In the genomic region with DNA sequence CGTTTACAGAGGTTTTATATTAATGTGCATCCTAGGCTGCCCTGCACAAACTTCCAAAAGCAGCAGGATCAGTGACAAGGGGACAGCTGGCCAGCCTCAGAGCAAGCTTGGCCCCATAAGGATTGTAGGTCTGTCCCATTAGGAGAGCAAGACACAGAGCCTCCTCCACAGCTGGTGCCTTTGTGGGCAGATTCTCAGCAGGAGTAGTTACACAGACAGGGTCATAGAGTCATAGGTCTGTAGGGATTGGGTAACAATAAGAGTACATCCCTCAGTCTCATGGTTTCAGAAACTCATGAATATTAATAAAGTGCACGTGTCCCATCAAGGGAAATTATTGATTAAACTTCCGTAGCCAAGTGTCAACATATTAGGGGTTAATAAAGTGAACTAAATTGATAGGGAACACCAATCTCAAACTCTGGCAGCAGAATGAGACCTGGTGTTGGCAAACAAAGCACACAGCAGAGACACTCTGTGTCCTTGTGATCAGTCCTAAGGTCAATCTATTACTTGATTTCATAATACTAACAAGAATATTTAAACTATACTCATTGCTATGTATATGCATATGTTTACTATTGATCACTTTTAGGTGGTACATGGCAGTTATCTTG, we compare ENCODE assay signal across 24 mouse cellular contexts. TPM values are rescaled to one million over a fixed set of nuclear protein-coding genes. Genes with fewer than 3 reads are reported as not detected.
DNase-seq lines count a peak whose midpoint lies in the region; ATAC-seq lines count a peak whose summit lies in the region.
"Had no signal": no experiment of that assay in that cellular context is flagged by ENCODE, and none has a peak within 500 bp of the region (broad histone marks: within the 10 kb centered on the region; RNA-seq: fewer than 3 reads in every experiment).

No protein-coding gene starts in this region.

- H3K9ac ChIP-seq in embryonic facial prominence, embryonic 11.5 days (replicated peaks; ENCODE audit: low read length) = no peak overlapping the region
- H3K9ac ChIP-seq in limb, embryonic 13.5 days = no peak overlapping the region
- no peak overlapping the region for H3K9ac ChIP-seq in neural tube, embryonic 11.5 days (ENCODE audit: low read length)
- H3K9ac ChIP-seq in midbrain, embryonic 14.5 days (replicated peaks; ENCODE audit: low read length) = no peak overlapping the region
- H3K9ac ChIP-seq: embryonic facial prominence, embryonic 15.5 days; intestine, embryonic 15.5 days; liver, embryonic 14.5 days; lung, embryonic 15.5 days had no signal

- H3K36me3 ChIP-seq in embryonic facial prominence, embryonic 11.5 days (replicated peaks; ENCODE audit: control insufficient read depth, insufficient read depth, low read depth, low read length) = no peaks in the 10 kb centered on the region
- H3K36me3 ChIP-seq in embryonic facial prominence, embryonic 10.5 days (replicated peaks) = no peaks in the 10 kb centered on the region
- H3K36me3 ChIP-seq in limb, embryonic 13.5 days = no peaks in the 10 kb centered on the region
- H3K36me3 ChIP-seq in limb, embryonic 10.5 days = no peaks in the 10 kb centered on the region
- H3K36me3 ChIP-seq in neural tube, embryonic 11.5 days (ENCODE audit: control insufficient read depth, insufficient read depth, low read length) = no peaks in the 10 kb centered on the region
- H3K36me3 ChIP-seq in midbrain, embryonic 14.5 days (ENCODE audit: control insufficient read depth, insufficient read depth, low read length) = no peaks in the 10 kb centered on the region
- H3K36me3 ChIP-seq: embryonic facial prominence, embryonic 15.5 days; heart, embryonic 10.5 days; intestine, embryonic 15.5 days; lung, embryonic 15.5 days had no signal

- 63% methylated on average over 3 of the region's 3 CpGs for WGBS in embryonic facial prominence, embryonic 11.5 days
- WGBS in embryonic facial prominence, embryonic 10.5 days = 65% methylated on average over 3 of the region's 3 CpGs
- WGBS in limb, embryonic 13.5 days = 75% methylated on average over 3 of the region's 3 CpGs
- WGBS in limb, embryonic 10.5 days = 71% methylated on average over 3 of the region's 3 CpGs
- 48% methylated on average over 3 of the region's 3 CpGs for WGBS in neural tube, embryonic 11.5 days
- 41% methylated on average over 3 of the region's 3 CpGs for WGBS in midbrain, embryonic 14.5 days

- H3K4me3 ChIP-seq in embryonic facial prominence, embryonic 11.5 days (ENCODE audit: low read depth, low read length) = no peak overlapping the region
- H3K4me3 ChIP-seq in embryonic facial prominence, embryonic 10.5 days = no peak overlapping the region
- H3K4me3 ChIP-seq in limb, embryonic 13.5 days = no peak overlapping the region
- no peak overlapping the region for H3K4me3 ChIP-seq in limb, embryonic 10.5 days
- H3K4me3 ChIP-seq in neural tube, embryonic 11.5 days (ENCODE audit: low read depth, low read length) = no peak overlapping the region
- H3K4me3 ChIP-seq in midbrain, embryonic 14.5 days (replicated peaks; ENCODE audit: low read depth, low read length) = no peak overlapping the region
- H3K4me3 ChIP-seq: embryonic facial prominence, embryonic 15.5 days; heart, embryonic 10.5 days; intestine, embryonic 15.5 days; lung, embryonic 15.5 days; megakaryocyte, embryonic 14.5 days; myocyte had no signal

- H3K4me2 ChIP-seq in embryonic facial prominence, embryonic 11.5 days (ENCODE audit: low read depth, low read length) = no peak overlapping the region
- H3K4me2 ChIP-seq in limb, embryonic 13.5 days (replicated peaks) = no peak overlapping the region
- H3K4me2 ChIP-seq in neural tube, embryonic 11.5 days (ENCODE audit: low read depth) = no peak overlapping the region
- no peak overlapping the region for H3K4me2 ChIP-seq in midbrain, embryonic 14.5 days (ENCODE audit: low read length)
- H3K4me2 ChIP-seq: embryonic facial prominence, embryonic 15.5 days; intestine, embryonic 15.5 days; lung, embryonic 15.5 days had no signal

- peak; percentile 87 for ATAC-seq in embryonic facial prominence, embryonic 11.5 days (replicated peaks; ENCODE audit: insufficient number of reproducible peaks, low FRiP score, low TSS enrichment, low read depth)
- ATAC-seq in limb, embryonic 13.5 days (ENCODE audit: low FRiP score, low read depth) = peak; percentile 28; the same call in 1 of the 2 replicates
- peak; percentile 80 for ATAC-seq in neural tube, embryonic 11.5 days (ENCODE audit: insufficient read depth, low FRiP score, low TSS enrichment)
- peak; percentile 48; the same call in 1 of the 2 replicates for ATAC-seq in midbrain, embryonic 14.5 days (ENCODE audit: low FRiP score, low TSS enrichment)
- ATAC-seq: intestine, embryonic 15.5 days had no signal

- no peak for DNase-seq in embryonic facial prominence, embryonic 11.5 days (ENCODE audit: low spot score)
- no peak for DNase-seq in embryonic facial prominence, embryonic 10.5 days (ENCODE audit: low spot score)
- no peak for DNase-seq in limb, embryonic 10.5 days (ENCODE audit: low spot score)
- peak; percentile 24 for DNase-seq in neural tube, embryonic 11.5 days (ENCODE audit: low spot score)
- DNase-seq in neural tube, embryonic 10.5 days (ENCODE audit: extremely low spot score, low spot score) = no peak
- no peak for DNase-seq in midbrain, embryonic 14.5 days
- no peak for DNase-seq in frontal cortex, postnatal 25 days (ENCODE audit: low spot score in 2 of 2)
- DNase-seq: adrenal gland, postnatal 25 days; cerebellum, adult 9-10 months; kidney, adult 8-10 months; kidney, postnatal 10 days; lung, postnatal 36 days; right cerebral cortex, postnatal 14 days; thymus, adult 2 months; thymus, postnatal 4 days had no signal

- H3K9me3 ChIP-seq in embryonic facial prominence, embryonic 11.5 days (replicated peaks; ENCODE audit: control insufficient read depth, low read length) = no peaks in the 10 kb centered on the region
- no peaks in the 10 kb centered on the region for H3K9me3 ChIP-seq in embryonic facial prominence, embryonic 10.5 days
- H3K9me3 ChIP-seq in limb, embryonic 13.5 days = no peaks in the 10 kb centered on the region
- no peaks in the 10 kb centered on the region for H3K9me3 ChIP-seq in limb, embryonic 10.5 days (replicated peaks)
- no peaks in the 10 kb centered on the region for H3K9me3 ChIP-seq in neural tube, embryonic 11.5 days (ENCODE audit: control insufficient read depth, low read length)
- no peaks in the 10 kb centered on the region for H3K9me3 ChIP-seq in midbrain, embryonic 14.5 days (ENCODE audit: control insufficient read depth, low read length)
- H3K9me3 ChIP-seq: embryonic facial prominence, embryonic 15.5 days; heart, embryonic 10.5 days; intestine, embryonic 15.5 days; lung, embryonic 15.5 days had no signal

- H3K27me3 ChIP-seq in embryonic facial prominence, embryonic 11.5 days (ENCODE audit: control insufficient read depth, insufficient read depth, low read length) = no peaks in the 10 kb centered on the region
- no peaks in the 10 kb centered on the region for H3K27me3 ChIP-seq in embryonic facial prominence, embryonic 10.5 days (replicated peaks; ENCODE audit: low read depth, poor library complexity, severe bottlenecking)
- H3K27me3 ChIP-seq in limb, embryonic 13.5 days = no peaks in the 10 kb centered on the region
- H3K27me3 ChIP-seq in limb, embryonic 10.5 days (ENCODE audit: low read depth, poor library complexity, severe bottlenecking) = no peaks in the 10 kb centered on the region
- H3K27me3 ChIP-seq in neural tube, embryonic 11.5 days (ENCODE audit: control insufficient read depth, insufficient read depth, low read length) = no peaks in the 10 kb centered on the region
- no peaks in the 10 kb centered on the region for H3K27me3 ChIP-seq in midbrain, embryonic 14.5 days (ENCODE audit: control insufficient read depth, insufficient read depth, low read length)
- H3K27me3 ChIP-seq: embryonic facial prominence, embryonic 15.5 days; intestine, embryonic 15.5 days; lung, embryonic 15.5 days; megakaryocyte, embryonic 14.5 days had no signal

- no peak overlapping the region for H3K27ac ChIP-seq in embryonic facial prominence, embryonic 11.5 days (replicated peaks; ENCODE audit: low read depth, low read length)
- H3K27ac ChIP-seq in embryonic facial prominence, embryonic 10.5 days (replicated peaks) = no peak overlapping the region
- H3K27ac ChIP-seq in limb, embryonic 13.5 days = no peak overlapping the region
- H3K27ac ChIP-seq in limb, embryonic 10.5 days = no peak overlapping the region
- H3K27ac ChIP-seq in neural tube, embryonic 11.5 days (ENCODE audit: low read depth, low read length) = no peak overlapping the region
- H3K27ac ChIP-seq in midbrain, embryonic 14.5 days (replicated peaks; ENCODE audit: low read depth, low read length) = no peak overlapping the region
- H3K27ac ChIP-seq: embryonic facial prominence, embryonic 15.5 days; heart, embryonic 10.5 days; intestine, embryonic 15.5 days; liver, embryonic 14.5 days; lung, embryonic 15.5 days; stomach, postnatal 0 days had no signal

- H3K4me1 ChIP-seq in embryonic facial prominence, embryonic 11.5 days (ENCODE audit: control insufficient read depth, insufficient read depth, low read length) = no peaks in the 10 kb centered on the region
- H3K4me1 ChIP-seq in embryonic facial prominence, embryonic 10.5 days = no peaks in the 10 kb centered on the region
- no peaks in the 10 kb centered on the region for H3K4me1 ChIP-seq in limb, embryonic 13.5 days
- H3K4me1 ChIP-seq in limb, embryonic 10.5 days = no peaks in the 10 kb centered on the region
- H3K4me1 ChIP-seq in neural tube, embryonic 11.5 days (ENCODE audit: control insufficient read depth, insufficient read depth, low read length) = no peaks in the 10 kb centered on the region
- H3K4me1 ChIP-seq in midbrain, embryonic 14.5 days (ENCODE audit: control insufficient read depth, insufficient read depth, low read length) = no peaks in the 10 kb centered on the region
- H3K4me1 ChIP-seq: embryonic facial prominence, embryonic 15.5 days; heart, embryonic 10.5 days; intestine, embryonic 15.5 days; lung, embryonic 15.5 days; megakaryocyte, embryonic 14.5 days had no signal

RNA-seq across cellular contexts. Expression of a gene that starts 9.5 kb away (rescaled TPM):
- polyA plus RNA-seq in embryonic facial prominence, embryonic 11.5 days (2014; fragmentation: Nextera tagmentation; extraction: Ambion mirVana) = 0.64 and 1.0 TPM in 2 replicates
- polyA plus RNA-seq in embryonic facial prominence, embryonic 10.5 days (2016; fragmentation: Nextera tagmentation; extraction: Ambion mirVana) = 0.52 and 0.74 TPM in 2 replicates
- 0.98 and 1.1 TPM in 2 replicates for polyA plus RNA-seq in limb, embryonic 13.5 days (2015; fragmentation: Nextera tagmentation; extraction: Ambion mirVana)
- 0.10 and 0.26 TPM in 2 replicates for polyA plus RNA-seq in limb, embryonic 10.5 days (2016; fragmentation: Nextera tagmentation; extraction: Ambion mirVana)
- 3.2 and 3.4 TPM in 2 replicates for polyA plus RNA-seq in neural tube, embryonic 11.5 days (2014; fragmentation: Nextera tagmentation; extraction: Ambion mirVana)
- polyA plus RNA-seq in midbrain, embryonic 14.5 days (2014; fragmentation: Nextera tagmentation; extraction: Ambion mirVana) = 0.80 and 1.1 TPM in 2 replicates

Comparison
In these comparisons a context has a peak if more than half of its experiments do, and no peak if none do; other contexts are left out.
1. ATAC-seq: peak in every context shown above with its lines; median percentile 87 in embryonic facial prominence, embryonic 11.5 days; 80 in neural tube, embryonic 11.5 days; 48 in midbrain, embryonic 14.5 days; 28 in limb, embryonic 13.5 days.